Mouse (Mus musculus) megakaryocyte-erythroid progenitor cell, adult 5 weeks (primary cell): Measurements from ENCODE around the gene Gm28539. TPM values are rescaled to one million over a fixed set of nuclear protein-coding genes. Genes with fewer than 3 reads are reported as not detected.

ENCODE experiments used
- polyA plus RNA-seq: library from polyadenylated mRNA; stranded (reverse); fragments of >175 nt; gene quantifications from 2 replicates; pipeline ENCODE4 v1.2.3, GENCODE M21; 2012

The Gm28539 gene
- not detected in 2 replicates for polyA plus RNA-seq

GRCm38 (mm10) chr16:18836468-18837208 is at the start of gene Gm28539, which contains the start of gene 2510002D24Rik:
Gene Gm28539, plus strand, starts transcription at chr16:18836584.
Gene 2510002D24Rik, plus strand, starts transcription at chr16:18836578.

DNA sequence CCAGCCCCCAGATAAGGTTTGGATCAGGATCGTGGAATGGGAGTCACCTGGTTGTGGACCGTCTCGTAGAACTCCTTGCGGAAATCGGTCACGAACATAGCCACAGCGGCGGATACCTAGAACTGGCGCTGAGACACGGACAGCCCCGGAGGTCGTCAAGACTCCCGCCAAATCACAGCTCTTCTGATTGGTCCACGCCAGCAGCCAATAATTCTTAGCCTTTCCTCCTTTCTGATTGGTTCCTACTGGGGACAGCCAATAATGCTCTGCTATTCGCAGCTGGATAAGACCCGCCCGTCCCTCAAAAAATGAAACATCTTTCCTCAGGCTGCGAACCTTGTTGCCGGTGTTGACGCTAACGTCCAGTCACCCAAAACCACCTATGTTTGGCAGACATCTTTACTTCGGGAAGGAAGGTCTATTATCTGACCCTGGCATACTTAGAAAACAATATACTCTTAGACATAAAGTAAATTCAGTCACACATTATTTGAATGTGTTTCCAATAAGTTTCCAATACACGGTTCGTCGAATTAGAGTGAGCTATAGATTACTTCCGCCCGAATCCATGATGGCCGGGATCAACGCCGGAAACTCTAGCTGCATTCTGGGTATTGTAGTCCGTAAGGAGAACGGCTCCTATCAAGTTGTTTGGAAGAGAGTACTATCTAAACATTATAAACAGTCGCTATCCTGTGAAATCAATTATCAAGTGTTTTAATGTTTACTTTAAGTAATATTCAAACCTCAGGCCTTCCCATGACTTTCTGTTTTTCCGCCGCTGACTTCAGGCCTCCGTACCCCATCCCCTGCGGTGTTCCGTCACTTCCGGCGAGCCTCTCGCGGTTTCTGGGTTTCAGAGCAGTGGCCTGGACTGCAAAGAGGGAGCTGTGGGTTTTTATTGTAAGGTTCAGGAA is 24.7 kb upstream of the Gm28539 start, which contains the start of the genes Ufd1 and Cdc45:
Gene Ufd1 (plus strand): TSS at position 312 of the 917 bp plus-strand sequence.
Gene Cdc45 (minus strand): TSS at position 520 of the 917 bp plus-strand sequence.

GRCm38 (mm10) chr16:18876442-18877308 is 40.3 kb downstream of the Gm28539 start, which contains the start of the genes Mrpl40 and Hira:
Gene Mrpl40, minus strand, starts transcription at chr16:18876862.
Gene Hira, plus strand, starts transcription at chr16:18877037.

Other genes starting within 250 kb of the Gm28539 start
- 0.02 and 0.05 TPM in 2 replicates for gene Tbx1, start 245.9 kb upstream of the Gm28539 start, polyA plus RNA-seq
- 39.2 and 52.5 TPM in 2 replicates for gene Gp1bb, start 214.2 kb upstream of the Gm28539 start, polyA plus RNA-seq
- 2.0 and 4.7 TPM in 2 replicates for gene Gm49601, start 210.2 kb upstream of the Gm28539 start, polyA plus RNA-seq
- 6.9 and 10.6 TPM in 2 replicates for gene Sept5, start 206.6 kb upstream of the Gm28539 start, polyA plus RNA-seq
- 0.13 TPM in 1 of 2 replicates, not detected in the other for gene Cldn5, start 59.7 kb upstream of the Gm28539 start, polyA plus RNA-seq
- 9.6 and 10.8 TPM in 2 replicates for gene Ufd1, start 24.8 kb upstream of the Gm28539 start, polyA plus RNA-seq
- 22.4 and 27.9 TPM in 2 replicates for gene Cdc45, start 24.6 kb upstream of the Gm28539 start, polyA plus RNA-seq
- gene 2510002D24Rik, start within 50 bp of the Gm28539 start, polyA plus RNA-seq, result 52.4 and 56.7 TPM in 2 replicates
- gene Mrpl40, start 40.3 kb downstream of the Gm28539 start, polyA plus RNA-seq, result 13.5 and 14.5 TPM in 2 replicates
- 25.6 and 31.1 TPM in 2 replicates for gene Hira, start 40.5 kb downstream of the Gm28539 start, polyA plus RNA-seq